Mouse (Mus musculus) heart, adult 11 months (tissue): Measurements from ENCODE around the gene 3110070M22Rik.
"Not testable (repeated sequence)": the region's sequence is repeated elsewhere in the genome, so short reads cannot be mapped to it uniquely, and the experiment has no call there.

Experiments used
- DNase-seq: peaks from one replicate; pipeline ENCODE4 v3.0.0; 2022

3110070M22Rik gene

GRCm38 (mm10) chr13:119487880-119488580 is at the start of gene 3110070M22Rik, which contains the start of gene Tmem267:
3110070M22Rik (minus strand) TSS chr13:119488383.
Tmem267 (plus strand) TSS chr13:119488039.
- DNase-seq = peak; percentile 98

- DNase-seq = not testable (repeated sequence)
Measured at GRCm38 (mm10) chr13:119494938-119495337, 6.8 kb upstream of the 3110070M22Rik start.

GRCm38 (mm10) chr13:119492083-119492482 is 3.9 kb upstream of the 3110070M22Rik start:
- DNase-seq = peak; percentile 92

- DNase-seq = no peak
Measured at GRCm38 (mm10) chr13:119487354-119487753, 829 bp downstream of the 3110070M22Rik start.

GRCm38 (mm10) chr13:119477789-119478188 is 10.4 kb downstream of the 3110070M22Rik start:
- DNase-seq = no peak

GRCm38 (mm10) chr13:119476631-119477030 is 11.6 kb downstream of the 3110070M22Rik start:
- DNase-seq = no peak

- peak; percentile 99 for DNase-seq
Measured at GRCm38 (mm10) chr13:119462596-119463560, 25.3 kb downstream of the 3110070M22Rik start, which contains the start of gene 4833420G17Rik. 4833420G17Rik (plus strand) TSS chr13:119462768.

- no peak for DNase-seq
Measured at GRCm38 (mm10) chr13:119461900-119462595, 26.1 kb downstream of the 3110070M22Rik start.

GRCm38 (mm10) chr13:119456342-119456741 is 31.8 kb downstream of the 3110070M22Rik start:
- no peak for DNase-seq

- no peak for DNase-seq
Measured at GRCm38 (mm10) chr13:119455082-119455481, 33.1 kb downstream of the 3110070M22Rik start.

- no peak for DNase-seq
Measured at GRCm38 (mm10) chr13:119453563-119453962, 34.6 kb downstream of the 3110070M22Rik start.

- no peak for DNase-seq
Measured at GRCm38 (mm10) chr13:119442244-119442643, 45.9 kb downstream of the 3110070M22Rik start.
